In the genomic region with DNA sequence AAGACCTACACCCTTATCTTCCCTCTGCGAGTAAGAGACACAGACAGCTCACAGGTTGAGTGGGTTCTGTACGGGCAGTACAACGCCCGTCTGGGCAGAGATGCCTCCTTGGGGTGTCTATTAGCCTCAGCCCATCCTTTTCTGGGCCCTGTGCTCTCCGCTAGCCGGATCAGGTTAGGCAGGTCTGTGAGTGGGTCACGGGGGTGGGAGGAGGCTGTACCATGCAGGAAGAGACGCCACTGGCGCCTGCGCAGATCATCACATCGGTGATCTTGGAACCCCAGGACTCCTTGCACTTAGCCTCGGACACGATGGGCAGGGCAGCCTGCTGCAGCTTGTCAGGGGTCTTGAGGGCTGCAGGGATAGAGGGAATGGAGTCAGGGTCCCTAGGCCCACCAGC, we compare ENCODE assay signal across 29 mouse cellular contexts. TPM values are rescaled to one million over a fixed set of nuclear protein-coding genes. Genes with fewer than 3 reads are reported as not detected.
A peak's percentile ranks its signal among the peaks of the same experiment; 100 is the strongest.
DNase-seq lines count a peak whose midpoint lies in the region; ATAC-seq and TF ChIP-seq lines count a peak whose summit lies in the region.
"Had no signal": no experiment of that assay in that cellular context is flagged by ENCODE, and none has a peak within 500 bp of the region (broad histone marks: within the 10 kb centered on the region; RNA-seq: fewer than 3 reads in every experiment).

No protein-coding gene starts in this region.

- H3K36me3 ChIP-seq in kidney, embryonic 15.5 days: no peaks in the 10 kb centered on the region
- H3K36me3 ChIP-seq in kidney, adult 2 months (ENCODE audit: control insufficient read depth, insufficient read depth, low read length): no peaks in the 10 kb centered on the region
- H3K36me3 ChIP-seq in limb, embryonic 10.5 days: no peaks in the 10 kb centered on the region
- H3K36me3 ChIP-seq: heart, embryonic 13.5 days; hindbrain, embryonic 10.5 days; hindbrain, embryonic 15.5 days; midbrain, embryonic 13.5 days; neural tube, embryonic 13.5 days had no signal

- H3K27ac ChIP-seq in kidney, embryonic 15.5 days: no peak overlapping the region
- H3K27ac ChIP-seq in kidney, adult 2 months (ENCODE audit: insufficient read depth, low read depth, low read length): no peak overlapping the region
- 0 out of 2 replicates have a peak overlapping the region, but pooled peaks have one; percentile 34 for H3K27ac ChIP-seq in limb, embryonic 10.5 days
- H3K27ac ChIP-seq: gastrocnemius, adult 2 months; heart, adult 2 months; heart, embryonic 13.5 days; hindbrain, embryonic 10.5 days; hindbrain, embryonic 15.5 days; layer of hippocampus, adult 2 months; liver, embryonic 14.5 days; macrophage; midbrain, embryonic 13.5 days; neural tube, embryonic 13.5 days had no signal

- H3K4me3 ChIP-seq in kidney, embryonic 15.5 days (replicated peaks): no peak overlapping the region
- H3K4me3 ChIP-seq in kidney, adult 2 months (ENCODE audit: insufficient read depth, low read depth, low read length): no peak overlapping the region
- no peak overlapping the region for H3K4me3 ChIP-seq in limb, embryonic 10.5 days
- H3K4me3 ChIP-seq: gastrocnemius, adult 2 months; heart, adult 2 months; heart, embryonic 13.5 days; hindbrain, embryonic 10.5 days; hindbrain, embryonic 15.5 days; layer of hippocampus, adult 2 months; midbrain, embryonic 13.5 days; neural tube, embryonic 13.5 days had no signal

- no peak overlapping the region for H3K4me2 ChIP-seq in kidney, embryonic 15.5 days
- H3K4me2 ChIP-seq: heart, embryonic 13.5 days; hindbrain, embryonic 15.5 days; midbrain, embryonic 13.5 days; neural tube, embryonic 13.5 days had no signal

- no peaks in the 10 kb centered on the region; the same call in 1 of the 2 replicates for H3K4me1 ChIP-seq in kidney, embryonic 15.5 days
- no peaks in the 10 kb centered on the region for H3K4me1 ChIP-seq in kidney, adult 2 months (ENCODE audit: control insufficient read depth, insufficient read depth, low read length)
- H3K4me1 ChIP-seq in limb, embryonic 10.5 days: peaks cover 7% of the 10 kb centered on the region; the same call in 1 of the 2 replicates
- H3K4me1 ChIP-seq: heart, embryonic 13.5 days; hindbrain, embryonic 15.5 days; midbrain, embryonic 13.5 days; neural tube, embryonic 13.5 days had no signal

- H3K9me3 ChIP-seq in kidney, embryonic 15.5 days (replicated peaks): no peaks in the 10 kb centered on the region
- no peaks in the 10 kb centered on the region for H3K9me3 ChIP-seq in limb, embryonic 10.5 days (replicated peaks)
- H3K9me3 ChIP-seq: heart, embryonic 13.5 days; hindbrain, embryonic 10.5 days; hindbrain, embryonic 15.5 days; midbrain, embryonic 13.5 days; neural tube, embryonic 13.5 days had no signal

- no peak overlapping the region for H3K9ac ChIP-seq in kidney, embryonic 15.5 days
- H3K9ac ChIP-seq: heart, embryonic 13.5 days; hindbrain, embryonic 15.5 days; liver, embryonic 14.5 days; midbrain, embryonic 13.5 days; neural tube, embryonic 13.5 days had no signal

- DNase-seq in kidney, adult 2 months: no peak
- DNase-seq in ES-CJ7 (ENCODE audit: low read depth, low spot score): peak; percentile 32
- no peak for DNase-seq in limb, embryonic 10.5 days (ENCODE audit: low spot score)
- no peak for DNase-seq in frontal cortex, postnatal 36 days (ENCODE audit: low spot score in 2 of 2)
- no peak for DNase-seq in right cerebral cortex, adult 18-20 months
- DNase-seq: adrenal gland, postnatal 14 days; B cell, adult 2 months; cerebellum, adult 18-20 months; cerebellum, postnatal 10 days; gastrocnemius, adult 2 months; heart, adult 2 months; heart, postnatal 10 days; kidney, adult 9 months; kidney, postnatal 25 days; lung, adult 2 months; lung, postnatal 10 days; right cerebral cortex, postnatal 14 days had no signal

- H3K27me3 ChIP-seq in kidney, embryonic 15.5 days: no peaks in the 10 kb centered on the region
- no peaks in the 10 kb centered on the region for H3K27me3 ChIP-seq in kidney, adult 2 months (replicated peaks; ENCODE audit: control insufficient read depth, insufficient read depth, low read length)
- no peaks in the 10 kb centered on the region for H3K27me3 ChIP-seq in limb, embryonic 10.5 days (ENCODE audit: low read depth, poor library complexity, severe bottlenecking)
- H3K27me3 ChIP-seq: heart, embryonic 13.5 days; hindbrain, embryonic 15.5 days; midbrain, embryonic 13.5 days; neural tube, embryonic 13.5 days; Patski had no signal

- WGBS in kidney, embryonic 15.5 days: 81% methylated on average over 13 of the region's 13 CpGs
- WGBS in kidney, adult 2 months: 83% methylated on average over 13 of the region's 13 CpGs
- WGBS in limb, embryonic 10.5 days: 84% methylated on average over 13 of the region's 13 CpGs

- TF ChIP-seq CTCF in kidney, adult 2 months (conservative IDR thresholded peaks at IDR 0.05; ENCODE audit: insufficient read depth, insufficient read length, low read depth, low read length): no peak

- 0 out of 2 replicates have a peak, but pooled peaks have one; percentile 36 for ATAC-seq in kidney, embryonic 15.5 days (replicated peaks; ENCODE audit: low FRiP score)
- ATAC-seq: forebrain, embryonic 14.5 days; inflammation-experienced regulatory T-cells, adult 6 months; midbrain, embryonic 13.5 days had no signal

- no peak for TF ChIP-seq POLR2A in kidney, adult 2 months (IDR thresholded peaks at IDR 0.05; ENCODE audit: low read depth, low read length)

RNA-seq across cellular contexts. Expression of gene Ctrb1, which starts 3.9 kb away (rescaled TPM):
- polyA plus RNA-seq in kidney, embryonic 15.5 days (2015; fragmentation: Nextera tagmentation; extraction: Ambion mirVana): 0.45 and 5.2 TPM in 2 replicates
- polyA plus RNA-seq in kidney, adult 2 months (2012; rRNA removed): 0.17 and 0.29 TPM in 2 replicates
- not detected in 2 replicates for polyA plus RNA-seq in limb, embryonic 10.5 days (2016; fragmentation: Nextera tagmentation; extraction: Ambion mirVana)
- polyA plus RNA-seq: forebrain, embryonic 14.5 days; heart, embryonic 13.5 days; hindbrain, embryonic 10.5 days; inflammation-experienced regulatory T-cells, adult 6 months; macrophage; neural tube, embryonic 13.5 days; Patski had no signal

RNA-seq across cellular contexts. Expression of gene Zfp1, which starts 43.7 kb away (rescaled TPM):
- 20.4 and 21.2 TPM in 2 replicates for polyA plus RNA-seq in kidney, embryonic 15.5 days (2015; fragmentation: Nextera tagmentation; extraction: Ambion mirVana)
- 6.6 and 7.5 TPM in 2 replicates for polyA plus RNA-seq in kidney, adult 2 months (2012; rRNA removed)
- 21.6 and 21.7 TPM in 2 replicates for polyA plus RNA-seq in limb, embryonic 10.5 days (2016; fragmentation: Nextera tagmentation; extraction: Ambion mirVana)

RNA-seq across cellular contexts. Expression of gene Ldhd, which starts 56.7 kb away (rescaled TPM):
- polyA plus RNA-seq in kidney, embryonic 15.5 days (2015; fragmentation: Nextera tagmentation; extraction: Ambion mirVana): 1.2 and 1.3 TPM in 2 replicates
- polyA plus RNA-seq in kidney, adult 2 months (2012; rRNA removed): 336 and 441 TPM in 2 replicates
- polyA plus RNA-seq in limb, embryonic 10.5 days (2016; fragmentation: Nextera tagmentation; extraction: Ambion mirVana): 0.11 and 0.25 TPM in 2 replicates

RNA-seq across cellular contexts. Expression of gene Bcar1, which starts 56.7 kb away (rescaled TPM):
- polyA plus RNA-seq in kidney, embryonic 15.5 days (2015; fragmentation: Nextera tagmentation; extraction: Ambion mirVana): 45.7 and 53.8 TPM in 2 replicates
- polyA plus RNA-seq in kidney, adult 2 months (2012; rRNA removed): 115 and 137 TPM in 2 replicates
- polyA plus RNA-seq in limb, embryonic 10.5 days (2016; fragmentation: Nextera tagmentation; extraction: Ambion mirVana): 50.2 and 50.4 TPM in 2 replicates

Comparison
In these comparisons a context has a peak if more than half of its experiments do, and no peak if none do; other contexts are left out.
1. RNA of gene Ldhd, which starts 56.7 kb away (polyA plus RNA-seq): 336 to 441 TPM in kidney, adult 2 months; 1.2 to 1.3 TPM in kidney, embryonic 15.5 days and 0.11 to 0.25 TPM in limb, embryonic 10.5 days; every median in the first group is over 100 times any median in the second.